Mouse (Mus musculus) activated CD4-positive, CD25-positive, alpha-beta regulatory T cell, adult 4 months (primary cell): ENCODE measurements around the gene Lcat. TPM values are rescaled to one million over a fixed set of nuclear protein-coding genes. Genes with fewer than 3 reads are reported as not detected.
"Not testable (repeated sequence)": the region's sequence is repeated elsewhere in the genome, so short reads cannot be mapped to it uniquely, and the experiment has no call there.

Source experiments
- ATAC-seq: one replicate; pipeline ENCODE4 v1.8.0; 2017
- polyA plus RNA-seq, 2 experiments: library from polyadenylated mRNA; unstranded; fragments of 100-300 nt; shearing (Covaris generic); gene quantifications; one replicate each; pipeline ENCODE4 v1.2.1; 2017

Gene Lcat
- polyA plus RNA-seq = under 1 TPM; 0.25 to 0.61 TPM

- no peak for ATAC-seq
These were observed at the start of gene Lcat for GRCm38 (mm10) chr8:105943321-105943739. Gene Lcat, minus strand, starts transcription at chr8:105943382.

DNA sequence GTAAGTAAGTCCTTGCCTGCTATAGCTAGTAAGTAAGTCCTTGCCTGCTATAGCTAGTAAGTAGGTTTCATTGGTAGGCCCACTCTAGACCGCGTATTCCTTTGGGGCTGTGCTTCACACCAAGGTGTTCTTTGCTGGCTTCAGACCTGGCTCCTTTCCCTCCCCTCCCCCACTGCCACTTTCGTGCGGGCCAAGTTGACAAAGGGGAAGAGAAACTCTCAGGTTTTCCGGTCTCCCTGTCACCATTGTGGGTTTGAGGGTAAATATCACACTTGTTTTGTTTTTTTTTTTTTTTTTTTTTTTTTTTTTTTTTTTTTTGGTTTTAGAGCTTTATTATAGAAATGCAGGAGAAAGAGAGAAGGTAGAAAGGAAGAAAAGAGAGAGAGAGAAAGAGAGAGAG, 49.3 kb upstream of the Lcat start:
- ATAC-seq = peak; percentile 51

DNA sequence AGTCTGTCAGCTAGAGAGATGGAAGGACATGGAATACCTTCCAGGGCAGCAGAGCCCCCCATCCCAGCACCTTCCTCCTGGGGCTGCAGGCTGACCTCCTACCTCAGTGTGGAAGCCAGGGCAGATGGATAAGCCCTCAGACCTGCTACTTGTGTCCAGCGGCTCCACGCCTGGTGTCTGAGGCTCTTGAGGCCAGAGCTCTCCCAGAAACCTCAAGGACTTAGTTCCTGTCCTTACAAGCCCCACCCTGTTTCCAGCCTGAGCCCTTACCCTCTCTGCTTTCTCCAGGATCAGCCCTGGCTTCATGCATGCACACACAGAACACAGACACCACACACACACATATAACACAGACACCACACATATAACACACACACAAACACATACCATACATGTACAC, 48.4 kb upstream of the Lcat start:
- no peak for ATAC-seq

DNA sequence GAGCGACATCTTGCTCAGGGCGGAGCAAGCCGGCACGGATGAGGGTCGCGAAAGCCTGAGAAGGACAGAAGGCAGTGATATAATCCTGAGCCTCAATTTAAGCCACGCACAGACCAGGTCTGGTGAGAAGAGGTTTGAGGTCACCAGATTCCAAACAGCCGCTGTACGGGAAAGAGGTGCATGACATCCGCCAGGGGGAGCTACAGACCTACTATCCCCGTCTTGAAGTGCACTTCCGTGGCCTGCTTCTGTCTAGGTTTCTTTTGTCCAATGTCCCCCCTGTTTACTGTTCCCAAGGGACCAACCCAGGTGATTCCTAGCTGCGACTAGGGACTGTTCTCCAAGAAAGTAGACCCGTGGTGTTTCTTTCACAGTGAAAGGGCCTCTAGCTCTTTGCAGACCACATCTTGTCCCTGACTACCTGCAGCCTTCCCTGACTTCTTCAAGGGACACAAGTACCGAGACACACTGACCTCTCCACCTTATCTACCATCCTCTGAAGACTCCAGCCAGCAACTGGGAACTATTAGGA, 47.7 kb upstream of the Lcat start, which contains the start of gene Dus2:
TSS of gene Dus2 (plus strand) at position 482 of the 532 bp plus-strand sequence.
- ATAC-seq = peak; percentile 68

GRCm38 (mm10) chr8:105988546-105988945, 45.4 kb upstream of the Lcat start:
- ATAC-seq = no peak

GRCm38 (mm10) chr8:105983406-105983805, 40.2 kb upstream of the Lcat start:
- ATAC-seq = not testable (repeated sequence)

DNA sequence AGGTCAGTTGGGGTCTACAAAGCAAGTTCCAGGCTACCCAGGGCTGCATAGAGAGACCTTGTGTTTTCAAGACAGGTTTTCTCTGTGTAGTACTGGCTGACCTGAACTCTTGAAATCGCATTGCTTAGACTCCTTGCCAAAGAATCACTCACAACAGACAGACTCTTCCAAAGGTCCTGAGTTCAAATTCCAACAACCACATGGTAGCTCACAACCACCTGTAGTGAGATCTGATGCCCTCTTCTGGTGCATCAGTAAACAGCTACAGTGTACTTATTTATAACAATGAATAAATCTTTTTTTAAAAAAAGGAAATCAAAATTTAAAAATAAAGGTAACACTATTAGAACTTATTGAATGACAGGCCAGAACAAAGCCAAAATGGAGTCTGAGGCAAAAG, 38.0 kb upstream of the Lcat start:
- ATAC-seq = no peak

DNA sequence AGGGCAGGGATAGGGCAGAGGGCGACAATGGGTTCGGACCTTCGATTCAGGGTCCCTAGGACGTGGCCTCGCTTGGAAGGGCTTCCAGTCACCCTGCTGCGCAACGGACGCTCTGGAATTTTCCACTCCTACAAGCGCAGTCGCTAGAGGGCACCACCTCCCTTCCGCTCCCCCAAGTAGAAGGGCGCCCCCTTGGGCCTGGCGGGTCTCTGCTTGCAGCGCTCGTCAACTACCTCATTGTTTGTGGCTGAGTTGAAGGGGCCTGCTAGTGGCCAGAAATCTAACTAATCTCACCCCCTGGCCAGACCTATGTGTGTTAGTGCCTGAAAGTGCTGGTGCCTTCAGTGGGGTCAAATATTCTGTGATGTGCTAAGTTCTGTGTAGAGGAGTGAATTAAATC, 36.1 kb upstream of the Lcat start, which contains the start of gene Dpep3:
TSS of gene Dpep3 (minus strand) at position 105 of the 400 bp plus-strand sequence.
- ATAC-seq = no peak

DNA sequence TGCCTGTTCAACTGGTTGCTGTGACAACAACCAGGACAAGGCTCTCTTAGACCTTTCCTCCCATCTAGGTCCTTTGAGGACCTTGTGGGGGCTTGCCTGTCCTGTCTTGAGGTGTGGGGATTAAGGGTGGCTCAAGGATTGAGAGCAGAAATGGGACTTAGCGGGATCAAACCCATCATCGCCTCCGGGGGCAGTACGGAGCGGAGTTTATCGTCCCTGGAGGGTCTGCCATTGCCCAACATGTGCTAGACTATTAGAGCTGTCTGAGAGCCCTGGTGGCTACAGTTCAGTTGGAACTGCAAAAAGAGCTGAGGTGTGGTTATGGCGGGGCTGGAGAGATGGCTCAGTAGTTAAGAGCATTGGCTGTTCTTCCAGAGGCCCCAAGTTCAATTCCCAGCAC, 32.2 kb upstream of the Lcat start:
- ATAC-seq = no peak

DNA sequence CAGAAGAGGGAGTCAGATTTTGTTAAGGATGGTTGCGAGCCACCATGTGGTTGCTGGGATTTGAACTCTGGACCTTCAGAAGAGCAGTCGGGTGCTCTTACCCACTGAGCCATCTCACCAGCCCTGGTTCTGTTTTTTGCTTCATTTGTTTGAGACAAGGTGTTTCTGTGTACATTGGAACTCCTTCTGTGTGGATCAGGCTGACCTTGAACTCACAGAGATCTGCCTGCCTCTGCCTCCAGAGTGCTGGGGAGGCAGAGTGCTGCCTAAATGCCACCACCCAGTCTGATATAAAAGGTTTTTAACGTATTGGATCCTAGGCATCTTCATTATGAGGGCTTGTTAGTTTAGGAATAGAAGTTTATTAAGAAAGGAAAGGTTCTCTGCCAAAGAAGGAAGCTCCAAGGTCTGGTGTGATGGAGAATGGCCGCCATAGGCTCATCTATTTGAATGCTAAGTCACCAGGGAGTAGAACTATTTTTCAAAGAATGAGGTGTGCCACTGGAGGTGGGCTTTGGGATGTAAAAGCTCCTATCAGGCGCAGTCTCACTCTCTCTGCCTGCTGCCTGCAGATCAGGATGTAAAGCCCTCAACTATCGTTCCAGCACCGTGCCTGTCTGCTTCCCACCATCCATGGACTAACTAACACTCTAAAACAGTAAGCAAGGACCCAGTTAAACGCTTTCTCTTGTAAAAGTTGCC, 28.0 kb upstream of the Lcat start:
- no peak for ATAC-seq

GRCm38 (mm10) chr8:105969367-105969766, 26.2 kb upstream of the Lcat start:
- ATAC-seq = no peak

DNA sequence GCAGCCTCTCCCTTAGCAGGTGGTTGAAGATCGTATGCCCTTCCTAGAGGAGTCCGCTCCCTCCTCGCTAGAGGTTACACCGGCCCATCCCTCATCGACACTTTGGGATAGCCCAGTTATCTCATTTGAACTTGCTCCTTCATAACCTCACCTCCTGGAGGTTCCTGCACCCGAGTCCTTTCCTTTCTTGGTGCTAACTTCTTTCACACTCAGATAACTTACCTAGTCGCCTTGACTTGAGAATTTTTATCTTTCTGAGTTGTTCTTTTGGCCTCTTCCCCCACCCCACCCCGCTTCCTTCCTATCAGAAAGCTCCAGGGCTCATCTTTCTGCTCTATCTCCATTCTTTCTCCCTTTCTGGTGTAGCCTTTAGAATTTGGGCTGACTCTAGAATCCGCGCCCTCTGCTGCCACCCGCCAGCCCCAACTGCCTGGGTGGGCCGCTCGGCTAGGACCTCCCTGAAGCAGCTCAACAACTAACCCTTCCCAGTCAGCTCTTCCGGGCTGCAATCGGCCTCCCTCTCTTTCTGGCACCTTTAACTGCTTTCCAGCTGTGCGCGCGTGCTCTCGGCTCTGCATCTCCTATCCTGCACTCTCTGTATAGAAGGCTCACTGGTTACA, 23.6 kb upstream of the Lcat start:
- no peak for ATAC-seq

GRCm38 (mm10) chr8:105965905-105966341, 22.7 kb upstream of the Lcat start, which contains the start of gene Slc12a4:
Gene Slc12a4, minus strand, starts transcription at chr8:105966097.
- peak; percentile 71 for ATAC-seq

- peak; percentile 81 for ATAC-seq
These were observed 22.2 kb upstream of the Lcat start for GRCm38 (mm10) chr8:105965266-105965904.

DNA sequence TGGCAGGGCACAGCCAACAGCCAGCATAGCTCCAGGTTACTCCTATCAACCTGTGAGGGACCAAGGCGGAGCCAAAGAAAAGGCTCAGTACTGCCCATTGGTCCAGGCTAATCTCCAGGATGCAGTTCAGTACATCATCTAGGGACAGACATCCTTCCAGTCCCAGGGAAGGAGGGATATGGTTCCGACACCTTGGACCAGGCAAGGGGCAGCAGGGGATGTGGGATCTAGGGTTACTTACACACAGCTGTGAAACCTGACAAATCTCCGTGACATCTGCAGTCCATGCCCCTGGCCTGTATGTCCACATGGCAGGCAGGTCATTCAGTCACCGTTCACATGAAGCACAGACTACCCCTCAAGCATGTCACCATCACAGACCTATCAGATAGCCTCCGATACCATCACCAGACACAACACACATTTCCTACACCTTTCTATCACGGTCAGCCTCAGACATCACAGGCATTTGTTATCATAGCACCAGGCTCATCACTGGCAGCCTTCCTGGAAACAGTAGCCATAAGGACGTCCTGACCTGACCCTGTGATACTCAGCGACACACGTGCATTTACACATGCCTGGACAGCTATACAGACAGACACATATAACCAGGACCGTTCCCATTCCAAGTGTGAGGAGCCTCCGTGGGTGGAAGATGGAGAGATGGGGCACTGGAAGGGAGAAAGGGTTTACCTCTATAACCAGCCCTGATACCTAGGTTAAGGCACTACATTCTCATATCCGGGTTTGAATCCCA, 21.5 kb upstream of the Lcat start:
- ATAC-seq = no peak

DNA sequence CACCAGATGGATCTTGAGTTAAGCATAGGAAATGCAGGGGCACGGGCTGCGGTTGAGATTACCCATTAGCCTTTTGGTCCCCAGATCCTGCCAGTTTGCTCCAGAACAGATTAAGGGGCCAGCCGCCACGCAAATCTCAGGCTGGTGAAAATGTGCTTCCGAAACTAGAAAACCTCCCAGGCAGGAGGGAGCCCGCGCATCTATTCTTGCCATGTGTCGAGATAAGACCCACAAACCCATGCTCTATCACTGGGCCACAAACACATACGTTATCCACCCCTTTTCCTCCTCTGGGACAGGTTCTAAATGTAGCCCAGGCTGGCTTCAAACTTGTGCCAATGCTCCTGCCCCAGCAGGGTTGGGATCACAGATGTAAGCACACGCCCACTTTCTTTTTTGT, 18.4 kb upstream of the Lcat start:
- ATAC-seq = no peak

- no peak for ATAC-seq
These were observed 17.9 kb upstream of the Lcat start for GRCm38 (mm10) chr8:105961101-105961500.

DNA sequence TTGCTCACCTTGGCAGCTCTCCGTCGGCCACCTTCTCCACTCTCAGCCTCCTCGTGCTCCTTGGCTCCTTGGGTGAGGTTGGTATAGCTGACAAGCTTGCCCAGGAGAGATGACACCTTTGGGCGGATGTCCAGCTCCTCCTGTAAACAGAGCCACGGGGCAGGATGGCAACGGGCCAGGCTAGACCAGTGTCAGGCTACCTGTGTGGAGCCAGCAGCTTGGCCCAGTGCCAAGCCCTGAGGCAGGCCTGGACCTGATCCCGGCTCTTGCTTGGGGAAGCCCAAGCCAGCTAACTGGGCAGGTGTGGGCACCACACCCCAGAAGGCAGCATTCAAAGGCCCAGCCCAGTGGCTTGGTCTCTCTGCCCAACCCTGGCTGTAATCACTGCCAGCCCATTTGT, 16.2 kb upstream of the Lcat start:
- ATAC-seq = no peak

- no peak for ATAC-seq
These were observed 14.6 kb upstream of the Lcat start for GRCm38 (mm10) chr8:105957813-105958212.

DNA sequence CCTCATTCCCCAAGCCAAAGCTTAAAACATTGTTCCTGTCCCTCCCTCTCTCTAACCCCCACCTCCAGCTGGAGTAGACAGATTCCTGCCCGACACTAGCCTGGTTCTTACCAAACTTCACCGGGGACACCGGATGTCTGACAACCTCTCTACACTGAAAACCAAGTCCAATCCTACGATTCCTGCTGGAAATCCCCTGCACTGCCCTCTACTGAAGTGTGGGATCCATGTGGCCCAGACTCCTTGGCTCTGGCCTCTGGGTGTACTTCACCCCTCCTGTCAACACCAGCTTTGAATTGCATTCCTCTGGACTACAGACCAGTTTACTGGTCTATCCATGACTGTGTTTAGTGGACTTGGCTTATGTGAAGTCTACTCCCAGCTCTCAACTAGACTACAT, 13.4 kb upstream of the Lcat start:
- ATAC-seq = no peak

DNA sequence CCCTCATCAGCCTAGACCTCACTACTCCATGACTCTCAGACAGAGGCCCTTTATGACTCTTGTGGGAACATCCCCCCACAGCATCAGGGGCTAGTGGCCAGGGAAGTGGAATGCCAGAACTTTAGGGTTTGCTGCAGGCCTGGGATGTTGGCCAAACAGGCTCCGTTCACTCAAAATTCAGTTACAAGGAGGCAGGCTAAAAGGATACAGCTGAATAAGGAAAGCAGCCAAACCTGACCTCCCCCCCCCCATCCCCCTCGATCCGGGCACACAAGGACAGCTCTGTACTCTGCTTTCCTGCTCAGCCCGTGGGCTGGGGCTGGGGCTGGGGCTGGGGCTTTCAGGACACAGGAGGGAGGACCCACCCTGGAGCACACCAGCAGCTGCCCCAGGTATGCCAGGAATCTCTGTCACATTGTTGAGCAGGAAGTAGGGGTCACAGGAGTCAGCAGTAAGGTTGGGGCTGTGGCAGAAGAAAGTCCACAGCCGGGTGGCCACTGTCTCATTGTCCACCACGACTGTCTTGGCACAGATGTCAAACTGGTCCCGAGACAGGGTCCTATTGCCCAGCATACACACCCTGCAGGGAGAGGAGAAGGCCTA, 8.0 kb upstream of the Lcat start:
- no peak for ATAC-seq

GRCm38 (mm10) chr8:105949350-105949749, 6.2 kb upstream of the Lcat start:
- ATAC-seq = no peak
